Mouse (Mus musculus) hindbrain, embryonic 16.5 days (tissue): ENCODE results near the gene Tmem200c. TPM values are rescaled to one million over a fixed set of nuclear protein-coding genes. Genes with fewer than 3 reads are reported as not detected.

Experiments
- ATAC-seq: fragments of 200-750 bp; cut with Nextera tagmentation; 2 replicates; pipeline ENCODE4 v1.8.0; 2017; ENCODE audit warnings: moderate TSS enrichment, moderate library complexity
- H3K27ac ChIP-seq: fragments of 300-500 bp; sonication (generic); 2 replicates; pipeline ENCODE4 v1.5.1; 2014; ENCODE audit warnings: low read depth, mild to moderate bottlenecking, control low read depth, low read length, moderate library complexity
- H3K27me3 ChIP-seq: fragments of 300-500 bp; sonication (generic); replicated peaks from 2 replicates; pipeline ENCODE4 v1.6.1; 2014; ENCODE audit warnings: low read length; ENCODE audit not compliant: control insufficient read depth, insufficient read depth
- H3K36me3 ChIP-seq: fragments of 300-500 bp; sonication (generic); 2 replicates; pipeline ENCODE4 v1.6.1; 2014; ENCODE audit warnings: mild to moderate bottlenecking, low read length, moderate library complexity, mixed read lengths; ENCODE audit not compliant: control insufficient read depth, insufficient read depth
- H3K4me1 ChIP-seq: fragments of 300-500 bp; sonication (generic); 2 replicates; pipeline ENCODE4 v1.6.1; 2014; ENCODE audit warnings: low read depth, low read length; ENCODE audit not compliant: control insufficient read depth, insufficient read depth
- H3K4me2 ChIP-seq: fragments of 300-500 bp; sonication (generic); 2 replicates; pipeline ENCODE4 v1.6.1; 2014; ENCODE audit warnings: mild to moderate bottlenecking, low read length, control low read depth, moderate library complexity
- H3K4me3 ChIP-seq: fragments of 300-500 bp; sonication (generic); 2 replicates; pipeline ENCODE4 v1.5.1; 2014; ENCODE audit warnings: mild to moderate bottlenecking, low read length, control low read depth, moderate library complexity
- H3K9ac ChIP-seq: fragments of 300-500 bp; sonication (generic); 2 replicates; pipeline ENCODE4 v1.6.1; 2014; ENCODE audit warnings: low read depth, mild to moderate bottlenecking, control low read depth, low read length, moderate library complexity
- H3K9me3 ChIP-seq: fragments of 300-500 bp; sonication (generic); 2 replicates; pipeline ENCODE4 v1.6.1; 2014; ENCODE audit warnings: mild to moderate bottlenecking, low read length, moderate library complexity; ENCODE audit not compliant: control insufficient read depth
- WGBS: fragments of 180-500 bp; shearing (Covaris S2); extraction: QIAGEN DNeasy Blood & Tissue Kit; methylation state at CpG from one replicate; pipeline ENCODE4 v1.1.7; 2014; 5-methylcytosine and 5-hydroxymethylcytosine counted together
- polyA plus RNA-seq: library from polyadenylated mRNA; unstranded; fragments of >200 nt; fragmentation: Nextera tagmentation; extraction: Ambion mirVana; gene quantifications from 2 replicates; pipeline ENCODE4 v1.2.1, GENCODE M21; 2015

The Tmem200c gene
- polyA plus RNA-seq, 1 experiment from 2014 or later, result 2.3 TPM

- peak overlapping the region; percentile 70 for H3K4me2 ChIP-seq
- H3K4me3 ChIP-seq, result peak overlapping the region; percentile 45
- peak overlapping the region; percentile 54; the same call in 1 of the 2 replicates for H3K27ac ChIP-seq
- WGBS, result 13% methylated on average over 21 of the region's 21 CpGs
- H3K9me3 ChIP-seq, result no peaks in the 10 kb centered on the region
- H3K9ac ChIP-seq, result peak overlapping the region; percentile 63
- H3K27me3 ChIP-seq, result no peaks in the 10 kb centered on the region
- peak; percentile 87 for ATAC-seq
- no peaks in the 10 kb centered on the region for H3K36me3 ChIP-seq
- H3K4me1 ChIP-seq, result peaks cover 4% of the 10 kb centered on the region; the same call in 1 of the 2 replicates
These were observed 55.5 kb downstream of the Tmem200c start for GRCm38 (mm10) chr17:68881725-68882524.

- Histone ChIP-seq H3K4me2 (no peak overlapping the region), H3K9me3 (no peaks in the 10 kb centered on the region), H3K9ac (no peak overlapping the region), H3K27me3 (no peaks in the 10 kb centered on the region), H3K27ac (no peak overlapping the region), H3K4me1 (peaks cover 4% of the 10 kb centered on the region; the same call in 1 of the 2 replicates), H3K4me3 (no peak overlapping the region), H3K36me3 (no peaks in the 10 kb centered on the region)
- ATAC-seq, result no peak
- 66% methylated on average over 3 of the region's 3 CpGs for WGBS
These were observed 57.2 kb downstream of the Tmem200c start for GRCm38 (mm10) chr17:68883474-68884083.

GRCm38 (mm10) chr17:68890672-68891071 is 64.2 kb downstream of the Tmem200c start:
- no peak overlapping the region for H3K4me2 ChIP-seq
- H3K4me3 ChIP-seq, result no peak overlapping the region
- no peaks in the 10 kb centered on the region for H3K4me1 ChIP-seq
- no peaks in the 10 kb centered on the region for H3K27me3 ChIP-seq
- H3K9me3 ChIP-seq, result no peaks in the 10 kb centered on the region
- no peak for ATAC-seq
- no peak overlapping the region for H3K27ac ChIP-seq
- no peaks in the 10 kb centered on the region for H3K36me3 ChIP-seq
- 92% methylated on average over 3 of the region's 3 CpGs for WGBS
- no peak overlapping the region for H3K9ac ChIP-seq

Other genes with a start within 250 kb of the Tmem200c start
- gene Epb41l3, start 249.1 kb downstream of the Tmem200c start, polyA plus RNA-seq, result 114 and 115 TPM in 2 replicates